Mouse (Mus musculus) hematopoietic stem cell, adult 5-6 weeks (primary cell): Measurements from ENCODE around the gene Ephb1. TPM values are rescaled to one million over a fixed set of nuclear protein-coding genes. Genes with fewer than 3 reads are reported as not detected.

ENCODE experiments used
- ATAC-seq, 2 experiments: fragments of 125-278 bp in 1 of 2; replicated peaks in 1 of 2; 2 replicates each; pipeline ENCODE4 v1.8.0; 2016 to 2017; ENCODE audit warnings: inconsistent platforms in 2 of 2, mild to moderate bottlenecking in 2 of 2, moderate number of reproducible peaks in 2 of 2, low read depth in 1 of 2, moderate TSS enrichment in 1 of 2; ENCODE audit not compliant: low FRiP score in 2 of 2, poor library complexity in 2 of 2, severe bottlenecking in 2 of 2, insufficient read depth in 1 of 2, low TSS enrichment in 1 of 2
- total RNA-seq: library from RNA; stranded (forward); fragments of 172-1452, 232-1000 nt; gene quantifications from 2 replicates; pipeline ENCODE4 v1.2.3, GENCODE M21; 2017

Ephb1 gene
- total RNA-seq, 1 experiment from 2014 or later = not detected

- no peak for ATAC-seq
Measured at GRCm38 (mm10) chr9:102216746-102217566, 137.5 kb downstream of the Ephb1 start.

- ATAC-seq = no peak
Measured at GRCm38 (mm10) chr9:102212036-102212383, 142.5 kb downstream of the Ephb1 start.

GRCm38 (mm10) chr9:102211296-102212035, 143.0 kb downstream of the Ephb1 start:
- no peak for ATAC-seq

GRCm38 (mm10) chr9:102205518-102205917, 149.0 kb downstream of the Ephb1 start:
- no peak for ATAC-seq

GRCm38 (mm10) chr9:102201867-102202266, 152.6 kb downstream of the Ephb1 start:
- ATAC-seq = no peak

GRCm38 (mm10) chr9:102196856-102197255, 157.6 kb downstream of the Ephb1 start:
- no peak for ATAC-seq

GRCm38 (mm10) chr9:102194063-102194462, 160.4 kb downstream of the Ephb1 start:
- ATAC-seq = no peak

- ATAC-seq = no peak
Measured at GRCm38 (mm10) chr9:102192724-102193685, 161.5 kb downstream of the Ephb1 start.

GRCm38 (mm10) chr9:102190058-102190457, 164.4 kb downstream of the Ephb1 start:
- ATAC-seq = no peak

GRCm38 (mm10) chr9:102189406-102189805, 165.1 kb downstream of the Ephb1 start:
- no peak for ATAC-seq

- ATAC-seq = no peak
Measured at GRCm38 (mm10) chr9:102183663-102184274, 170.7 kb downstream of the Ephb1 start.

GRCm38 (mm10) chr9:102181810-102182490, 172.5 kb downstream of the Ephb1 start:
- no peak for ATAC-seq

- ATAC-seq = no peak
Measured at GRCm38 (mm10) chr9:102181276-102181675, 173.2 kb downstream of the Ephb1 start.

- no peak for ATAC-seq
Measured at GRCm38 (mm10) chr9:102180486-102180885, 174.0 kb downstream of the Ephb1 start.

- ATAC-seq = no peak
Measured at GRCm38 (mm10) chr9:102180070-102180469, 174.4 kb downstream of the Ephb1 start.

GRCm38 (mm10) chr9:102169706-102170105, 184.8 kb downstream of the Ephb1 start:
- ATAC-seq = no peak

- ATAC-seq = no peak
Measured at GRCm38 (mm10) chr9:102155876-102156275, 198.6 kb downstream of the Ephb1 start.
